Mouse (Mus musculus) intestine, postnatal 0 days (tissue): ENCODE measurements at regions not wholly inside any gene's neighbourhood (a gene's known extent, or its start where the extent isn't known, plus 50 kb on each side); places are given as distances from the start of the nearest gene placed in this dataset.

ENCODE experiments used
- ATAC-seq: fragments of 200-750 bp; cut with Nextera tagmentation; 2 replicates; pipeline ENCODE4 v1.8.0; 2017; ENCODE audit warnings: mild to moderate bottlenecking, moderate TSS enrichment, moderate library complexity
- H3K27ac ChIP-seq: fragments of 300-500 bp; sonication (generic); 2 replicates; pipeline ENCODE4 v1.5.1; 2014; ENCODE audit warnings: mild to moderate bottlenecking, low read depth, low read length, moderate library complexity
- H3K27me3 ChIP-seq: fragments of 300-500 bp; sonication (generic); replicated peaks from 2 replicates; pipeline ENCODE4 v1.6.1; 2014; ENCODE audit warnings: low read length, mixed read lengths; ENCODE audit not compliant: control insufficient read depth, insufficient read depth
- H3K36me3 ChIP-seq: fragments of 300-500 bp; sonication (generic); 2 replicates; pipeline ENCODE4 v1.6.1; 2014; ENCODE audit warnings: mild to moderate bottlenecking, moderate library complexity; ENCODE audit not compliant: control insufficient read depth, insufficient read depth
- H3K4me1 ChIP-seq: fragments of 300-500 bp; sonication (generic); replicated peaks from 2 replicates; pipeline ENCODE4 v1.6.1; 2014; ENCODE audit warnings: antibody characterized with exemption, low read length, mixed read lengths; ENCODE audit not compliant: control insufficient read depth, insufficient read depth
- H3K4me2 ChIP-seq: fragments of 300-500 bp; sonication (generic); replicated peaks from 2 replicates; pipeline ENCODE4 v1.6.1; 2014; ENCODE audit warnings: low read depth, mild to moderate bottlenecking, moderate library complexity
- H3K4me3 ChIP-seq: fragments of 300-500 bp; sonication (generic); 2 replicates; pipeline ENCODE4 v1.5.1; 2014; ENCODE audit warnings: low read depth, low read length
- H3K9ac ChIP-seq: fragments of 300-500 bp; sonication (generic); 2 replicates; pipeline ENCODE4 v1.6.1; 2014; ENCODE audit warnings: mild to moderate bottlenecking, low read depth, low read length
- H3K9me3 ChIP-seq: fragments of 300-500 bp; sonication (generic); 2 replicates; pipeline ENCODE4 v1.6.1; 2016; ENCODE audit warnings: mixed run types; ENCODE audit not compliant: control insufficient read depth
- CTCF ChIP-seq: sonication (generic); IDR thresholded peaks from 2 replicates; pipeline ENCODE4 v1.5.1; 2016; ENCODE audit warnings: low read depth, mild to moderate bottlenecking, control low read depth, antibody characterized with exemption, moderate library complexity
- WGBS: fragments of 180-500 bp; shearing (Covaris S2); extraction: QIAGEN DNeasy Blood & Tissue Kit; methylation state at CpG from one replicate; pipeline ENCODE4 v1.1.7; 2014; 5-methylcytosine and 5-hydroxymethylcytosine counted together

DNA sequence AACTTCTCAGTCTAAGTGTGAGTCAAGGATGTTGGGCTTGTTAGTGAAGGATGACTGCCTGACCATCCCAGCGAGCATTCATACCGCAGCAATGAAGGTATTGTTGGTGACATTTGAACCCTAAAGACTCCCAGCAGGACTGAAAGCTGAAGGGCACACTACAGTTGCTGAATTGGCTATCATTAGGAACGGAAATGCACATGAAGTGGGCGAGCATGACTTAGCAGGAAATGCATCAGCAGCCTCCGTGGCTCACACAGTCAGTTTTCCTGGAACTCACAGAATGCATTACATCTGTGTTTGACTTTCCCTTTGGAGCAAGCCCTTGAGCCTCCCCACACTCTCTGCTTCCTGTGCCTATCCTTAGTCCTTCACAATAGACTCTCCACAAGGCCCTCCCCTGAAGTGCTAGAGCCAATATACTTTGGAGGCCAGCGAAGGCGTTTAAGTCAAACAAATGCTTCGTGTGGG is 63.9 kb downstream of the Tmco5 start:
- H3K27ac ChIP-seq = no peak overlapping the region
- no peak overlapping the region for H3K9ac ChIP-seq
- no peak overlapping the region for H3K4me2 ChIP-seq
- no peak for TF ChIP-seq CTCF
- no peaks in the 10 kb centered on the region for H3K4me1 ChIP-seq
- H3K27me3 ChIP-seq = no peaks in the 10 kb centered on the region
- no peaks in the 10 kb centered on the region for H3K9me3 ChIP-seq
- no peak overlapping the region for H3K4me3 ChIP-seq
- no peak for ATAC-seq
- H3K36me3 ChIP-seq = no peaks in the 10 kb centered on the region
- WGBS = 43% methylated on average over 8 of the region's 8 CpGs

- Histone ChIP-seq H3K27me3 (no peaks in the 10 kb centered on the region), H3K36me3 (no peaks in the 10 kb centered on the region), H3K9me3 (0 out of 2 replicates have a peak, but pooled peaks cover 3% of the 10 kb centered on the region), H3K4me2 (no peak overlapping the region), H3K9ac (no peak overlapping the region), H3K27ac (no peak overlapping the region), H3K4me3 (no peak overlapping the region), H3K4me1 (no peaks in the 10 kb centered on the region)
- no peak for TF ChIP-seq CTCF
- no peak for ATAC-seq
- WGBS = 78% methylated on average over 3 of the region's 3 CpGs
Measured at GRCm38 (mm10) chr2:116948538-116948937, 70.0 kb downstream of the Tmco5 start.

DNA sequence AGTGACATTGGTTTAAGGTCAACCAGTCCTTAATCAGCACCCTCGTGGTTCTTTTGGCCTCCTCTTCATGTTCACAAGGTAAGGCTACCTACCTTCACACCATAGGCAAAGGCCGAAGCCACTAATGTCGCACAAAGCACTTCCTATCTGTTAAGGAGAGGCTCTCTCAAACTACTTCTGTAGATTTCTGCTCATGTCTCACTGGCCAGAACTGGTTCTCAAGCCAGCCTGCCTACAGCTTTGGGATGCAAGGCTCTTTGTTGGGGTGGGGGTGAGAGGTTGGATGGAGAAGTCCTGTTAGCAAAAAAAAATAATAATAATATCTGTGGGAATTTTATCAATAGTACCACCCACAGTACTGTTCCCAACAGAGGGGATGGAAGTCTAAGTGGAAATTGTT is 71.2 kb downstream of the Tmco5 start:
- Histone ChIP-seq H3K36me3 (no peaks in the 10 kb centered on the region), H3K4me1 (no peaks in the 10 kb centered on the region), H3K4me2 (no peak overlapping the region), H3K27ac (no peak overlapping the region), H3K9me3 (0 out of 2 replicates have a peak, but pooled peaks cover 3% of the 10 kb centered on the region), H3K9ac (no peak overlapping the region), H3K4me3 (no peak overlapping the region), H3K27me3 (no peaks in the 10 kb centered on the region)
- ATAC-seq = no peak
- 81% methylated on average over 3 of the region's 3 CpGs for WGBS
- no peak for TF ChIP-seq CTCF

GRCm38 (mm10) chr2:116950154-116950553 is 71.7 kb downstream of the Tmco5 start:
- H3K4me1 ChIP-seq = no peaks in the 10 kb centered on the region
- TF ChIP-seq CTCF = no peak
- no peak overlapping the region for H3K4me3 ChIP-seq
- 82% methylated on average over 5 of the region's 5 CpGs for WGBS
- H3K9me3 ChIP-seq = 0 out of 2 replicates have a peak, but pooled peaks cover 3% of the 10 kb centered on the region
- no peak for ATAC-seq
- no peak overlapping the region for H3K27ac ChIP-seq
- H3K36me3 ChIP-seq = no peaks in the 10 kb centered on the region
- H3K27me3 ChIP-seq = no peaks in the 10 kb centered on the region
- H3K4me2 ChIP-seq = no peak overlapping the region
- H3K9ac ChIP-seq = no peak overlapping the region

GRCm38 (mm10) chr2:116951481-116951880 is 73.0 kb downstream of the Tmco5 start:
- H3K9ac ChIP-seq = no peak overlapping the region
- no peak overlapping the region for H3K4me2 ChIP-seq
- no peak for TF ChIP-seq CTCF
- ATAC-seq = no peak
- H3K4me1 ChIP-seq = no peaks in the 10 kb centered on the region
- no peaks in the 10 kb centered on the region for H3K27me3 ChIP-seq
- H3K9me3 ChIP-seq = 0 out of 2 replicates have a peak, but pooled peaks cover 3% of the 10 kb centered on the region
- no peak overlapping the region for H3K27ac ChIP-seq
- H3K36me3 ChIP-seq = no peaks in the 10 kb centered on the region
- H3K4me3 ChIP-seq = no peak overlapping the region
- WGBS = 92% methylated on average over 1 of the region's 1 CpGs

DNA sequence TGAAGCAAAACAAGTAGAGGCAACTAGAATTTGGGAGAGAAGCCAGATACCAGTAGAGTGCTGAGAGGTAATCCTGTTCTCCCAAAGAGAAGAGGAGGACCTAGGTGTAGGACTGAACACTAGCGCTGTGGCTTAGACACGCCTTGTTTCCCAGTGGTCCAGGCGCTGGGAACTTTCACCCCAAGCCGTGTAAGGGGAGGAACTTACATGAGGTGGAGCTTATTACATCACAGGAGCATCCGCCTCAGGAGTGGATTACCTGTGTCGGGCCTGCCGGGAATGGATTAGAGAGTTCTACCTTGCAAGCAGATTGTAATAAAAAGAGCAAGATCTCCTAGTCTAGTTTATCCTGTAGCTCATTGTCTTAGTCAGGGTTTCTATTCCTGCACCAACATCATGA is 75.8 kb downstream of the Tmco5 start:
- ATAC-seq = no peak
- Histone ChIP-seq H3K9me3 (0 out of 2 replicates have a peak, but pooled peaks cover 3% of the 10 kb centered on the region), H3K9ac (no peak overlapping the region), H3K4me1 (no peaks in the 10 kb centered on the region), H3K4me2 (no peak overlapping the region), H3K27ac (no peak overlapping the region), H3K27me3 (no peaks in the 10 kb centered on the region), H3K36me3 (no peaks in the 10 kb centered on the region), H3K4me3 (no peak overlapping the region)
- TF ChIP-seq CTCF = no peak
- 87% methylated on average over 7 of the region's 7 CpGs for WGBS

- H3K27me3 ChIP-seq = no peaks in the 10 kb centered on the region
- no peaks in the 10 kb centered on the region for H3K36me3 ChIP-seq
- no peak overlapping the region for H3K4me3 ChIP-seq
- H3K27ac ChIP-seq = no peak overlapping the region
- no peak overlapping the region for H3K4me2 ChIP-seq
- no peak overlapping the region for H3K9ac ChIP-seq
- no peak for ATAC-seq
- 92% methylated on average over 4 of the region's 4 CpGs for WGBS
- no peak for TF ChIP-seq CTCF
- 0 out of 2 replicates have a peak, but pooled peaks cover 3% of the 10 kb centered on the region for H3K9me3 ChIP-seq
- H3K4me1 ChIP-seq = no peaks in the 10 kb centered on the region
Measured at GRCm38 (mm10) chr2:116954896-116955295, 76.4 kb downstream of the Tmco5 start.
